Mouse (Mus musculus): ENCODE results near the gene Sel1l.

GRCm38 (mm10) chr12:91854330-91854729, 5.4 kb upstream of the Sel1l start:
- TF ChIP-seq GATA1 (IDR thresholded peaks at IDR 0.05; ENCODE audit: borderline replicate concordance, low read length), result no peak
- TF ChIP-seq FLI1 (IDR thresholded peaks at IDR 0.05; ENCODE audit: low read length), result no peak
